Mouse (Mus musculus) E14TG2a.4 (cell line): Measurements from ENCODE around the gene Wdr38.

Experiments used
- H3K27me3 ChIP-seq: 2 replicates; pipeline ENCODE4 v1.6.1; 2014; ENCODE audit warnings: low read length, control low read depth; ENCODE audit not compliant: insufficient read depth
- H3K36me3 ChIP-seq: 2 replicates; pipeline ENCODE4 v1.6.1; 2014; ENCODE audit warnings: low read length, control low read depth; ENCODE audit not compliant: insufficient read depth
- H3K4me1 ChIP-seq: replicated peaks from 2 replicates; pipeline ENCODE4 v1.6.1; 2014; ENCODE audit warnings: low read depth, low read length, control low read depth
- H3K4me3 ChIP-seq: replicated peaks from 2 replicates; pipeline ENCODE4 v1.5.1; 2014; ENCODE audit warnings: mild to moderate bottlenecking, low read length
- H3K9me3 ChIP-seq: 2 replicates; pipeline ENCODE4 v1.6.1; 2014; ENCODE audit warnings: low read length, control low read depth
- CTCF ChIP-seq: conservative IDR thresholded peaks from 2 replicates; pipeline ENCODE4 v1.5.1; 2014; ENCODE audit warnings: low read length
- NANOG ChIP-seq: IDR thresholded peaks from 2 replicates; pipeline ENCODE4 v1.6.1; 2014; ENCODE audit warnings: borderline replicate concordance, low read length, mixed read lengths
- POU5F1 ChIP-seq: IDR thresholded peaks from 2 replicates; pipeline ENCODE4 v1.6.1; 2014; ENCODE audit warnings: low read length, borderline replicate concordance

The Wdr38 gene

GRCm38 (mm10) chr2:39031611-39032010, 34.3 kb downstream of the Wdr38 start:
- Histone ChIP-seq H3K9me3 (no peaks in the 10 kb centered on the region), H3K4me1 (no peaks in the 10 kb centered on the region), H3K4me3 (no peak overlapping the region), H3K27me3 (no peaks in the 10 kb centered on the region), H3K36me3 (peaks cover 71% of the 10 kb centered on the region)
- TF ChIP-seq NANOG (no peak), CTCF (no peak), POU5F1 (no peak)

- no peak overlapping the region for H3K4me3 ChIP-seq
- no peaks in the 10 kb centered on the region for H3K4me1 ChIP-seq
- no peaks in the 10 kb centered on the region for H3K27me3 ChIP-seq
- no peaks in the 10 kb centered on the region for H3K9me3 ChIP-seq
- TF ChIP-seq NANOG (no peak), POU5F1 (no peak), CTCF (no peak)
- peaks cover 47% of the 10 kb centered on the region for H3K36me3 ChIP-seq
These were observed 42.9 kb downstream of the Wdr38 start for GRCm38 (mm10) chr2:39040215-39040614.

- TF ChIP-seq CTCF, result no peak
- H3K4me1 ChIP-seq, result no peaks in the 10 kb centered on the region
- no peaks in the 10 kb centered on the region for H3K27me3 ChIP-seq
- H3K9me3 ChIP-seq, result no peaks in the 10 kb centered on the region
- H3K4me3 ChIP-seq, result no peak overlapping the region
- H3K36me3 ChIP-seq, result peaks cover 73% of the 10 kb centered on the region
These were observed 51.2 kb downstream of the Wdr38 start for GRCm38 (mm10) chr2:39048515-39048914.
